Comparison of ENCODE assay signal across 8 mouse cellular contexts in the genomic region with DNA sequence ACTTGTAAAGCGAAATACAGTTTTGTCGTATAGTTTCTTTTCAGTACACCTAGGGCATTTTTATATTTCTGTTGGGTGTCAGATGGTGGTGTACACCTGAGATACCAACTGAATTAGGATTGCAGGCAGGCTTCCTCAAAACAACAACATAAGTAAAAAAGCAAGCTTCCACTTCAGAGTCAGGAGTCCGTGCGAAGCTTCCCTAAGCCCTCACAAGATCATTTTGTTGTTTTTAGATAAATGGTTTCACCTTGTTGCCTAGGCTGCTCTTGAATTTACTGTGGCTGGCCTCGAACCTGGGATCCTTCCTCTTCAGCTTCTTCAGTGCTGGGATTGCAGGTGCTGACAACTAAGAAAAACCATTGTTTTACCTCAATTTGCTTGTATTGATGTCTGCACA. TPM values are rescaled to one million over a fixed set of nuclear protein-coding genes. Genes with fewer than 3 reads are reported as not detected.
DNase-seq lines count a peak whose midpoint lies in the region; ATAC-seq and TF ChIP-seq lines count a peak whose summit lies in the region.

No protein-coding gene starts in this region.

- H3K9ac ChIP-seq in liver, embryonic 14.5 days (replicated peaks), result peak overlapping the region; percentile 100

- DNase-seq in heart, adult 11 months, result peak; percentile 17
- DNase-seq in heart, adult 8-10 months (ENCODE audit: low spot score), result no peak
- peak; percentile 66 for DNase-seq in A20 (ENCODE audit: low read depth, low spot score)
- DNase-seq in forebrain, embryonic 10.5 days (ENCODE audit: extremely low spot score, low spot score), result no peak
- no peak for DNase-seq in liver, embryonic 14.5 days (ENCODE audit: low read depth in 3 of 3, low spot score in 3 of 3)
- no peak for DNase-seq in layer of hippocampus, adult 9-11 months
- DNase-seq in kidney, adult 18-20 months, result no peak

- H3K4me3 ChIP-seq in forebrain, embryonic 10.5 days, result peak overlapping the region; percentile 99
- H3K4me3 ChIP-seq in liver, embryonic 14.5 days (ENCODE audit: insufficient read depth in 1 of 2, low read depth in 2 of 2, low read length in 2 of 2), result peak overlapping the region; percentile 88 to 98

- H3K4me2 ChIP-seq in liver, embryonic 14.5 days (ENCODE audit: low read depth), result peak overlapping the region; percentile 84

- peaks cover 40% of the 10 kb centered on the region for H3K36me3 ChIP-seq in forebrain, embryonic 10.5 days (replicated peaks)
- no peaks in the 10 kb centered on the region; the same call in none of the 2 replicates for H3K36me3 ChIP-seq in liver, embryonic 14.5 days (replicated peaks; ENCODE audit: control insufficient read depth, insufficient read depth, low read depth)

- H3K9me3 ChIP-seq in forebrain, embryonic 10.5 days, result no peaks in the 10 kb centered on the region
- no peaks in the 10 kb centered on the region for H3K9me3 ChIP-seq in liver, embryonic 14.5 days (ENCODE audit: control insufficient read depth, low read length)

- no peak for TF ChIP-seq CTCF in liver, embryonic 14.5 days (IDR thresholded peaks at IDR 0.05; ENCODE audit: low read depth)

- no peaks in the 10 kb centered on the region for H3K27me3 ChIP-seq in forebrain, embryonic 10.5 days (ENCODE audit: poor library complexity, severe bottlenecking)
- no peaks in the 10 kb centered on the region for H3K27me3 ChIP-seq in liver, embryonic 14.5 days (ENCODE audit: control insufficient read depth, insufficient read depth, low read length)

- peak overlapping the region; percentile 100; the same call in 1 of the 2 replicates for H3K27ac ChIP-seq in forebrain, embryonic 10.5 days
- no peak overlapping the region for H3K27ac ChIP-seq in liver, embryonic 14.5 days

- 51% methylated on average over 5 of the region's 5 CpGs for WGBS in forebrain, embryonic 10.5 days
- 17% methylated on average over 5 of the region's 5 CpGs for WGBS in liver, embryonic 14.5 days (ENCODE audit: insufficient replicate concordance)

- no peak for ATAC-seq in liver, embryonic 14.5 days (ENCODE audit: insufficient read depth)
- ATAC-seq in inflammation-experienced regulatory T-cells, adult 6 months, result no peak

- TF ChIP-seq EP300 in liver, embryonic 14.5 days (IDR thresholded peaks at IDR 0.05; ENCODE audit: low read depth), result no peak

- peaks cover 32% of the 10 kb centered on the region for H3K4me1 ChIP-seq in forebrain, embryonic 10.5 days
- H3K4me1 ChIP-seq in liver, embryonic 14.5 days (replicated peaks; ENCODE audit: control insufficient read depth in 2 of 2, insufficient read depth in 2 of 2, low read length in 1 of 2), result peaks cover 28 to 31% of the 10 kb centered on the region in 2 experiments

RNA-seq across cellular contexts. Expression of gene Setd2, which starts 1.2 kb away (rescaled TPM):
- total RNA-seq in heart, adult 8-10 months (2022), result 10 to 100 TPM; 32.6 to 44.5 (median 36.5) TPM
- 35.3 and 38.0 TPM in 2 replicates for polyA plus RNA-seq in forebrain, embryonic 10.5 days (2016; fragmentation: Nextera tagmentation; extraction: Ambion mirVana)
- 21.4 and 25.0 TPM in 2 replicates for polyA plus RNA-seq in liver, embryonic 14.5 days (2012; rRNA removed)
- polyA plus RNA-seq in liver, embryonic 14.5 days (2014; fragmentation: Nextera tagmentation; extraction: Ambion mirVana), result 12.4 and 14.2 TPM in 2 replicates
- polyA plus RNA-seq in inflammation-experienced regulatory T-cells, adult 6 months (2017; shearing (Covaris generic)), result 10 to 100 TPM; 33.9 to 60.5 (median 44.9) TPM

RNA-seq across cellular contexts. Expression of gene Kif9, which starts 56.9 kb away (rescaled TPM):
- total RNA-seq in heart, adult 8-10 months (2022), result under 1 TPM; 0.14 to 0.31 (median 0.20) TPM
- polyA plus RNA-seq in forebrain, embryonic 10.5 days (2016; fragmentation: Nextera tagmentation; extraction: Ambion mirVana), result 0.70 and 1.1 TPM in 2 replicates
- polyA plus RNA-seq in liver, embryonic 14.5 days (2012; rRNA removed), result 0.10 and 0.19 TPM in 2 replicates
- 0.10 and 0.37 TPM in 2 replicates for polyA plus RNA-seq in liver, embryonic 14.5 days (2014; fragmentation: Nextera tagmentation; extraction: Ambion mirVana)
- polyA plus RNA-seq in inflammation-experienced regulatory T-cells, adult 6 months (2017; shearing (Covaris generic)), result under 1 TPM; 0.53 to 0.95 (median 0.75) TPM

RNA-seq across cellular contexts. Expression of gene Klhl18, which starts 57.2 kb away (rescaled TPM):
- 10 to 100 TPM in 3 of 4 experiments, 1 to 10 TPM in 1; 9.2 to 14.6 (median 11.1) TPM for total RNA-seq in heart, adult 8-10 months (2022)
- polyA plus RNA-seq in forebrain, embryonic 10.5 days (2016; fragmentation: Nextera tagmentation; extraction: Ambion mirVana), result 8.2 TPM in 2 replicates
- polyA plus RNA-seq in liver, embryonic 14.5 days (2012; rRNA removed), result 2.4 and 2.8 TPM in 2 replicates
- polyA plus RNA-seq in liver, embryonic 14.5 days (2014; fragmentation: Nextera tagmentation; extraction: Ambion mirVana), result 1.8 and 2.4 TPM in 2 replicates
- 10 to 100 TPM; 10.7 to 16.2 (median 12.3) TPM for polyA plus RNA-seq in inflammation-experienced regulatory T-cells, adult 6 months (2017; shearing (Covaris generic))

Comparison
In these comparisons a context has a peak if more than half of its experiments do, and no peak if none do; other contexts are left out.
1. DNase-seq: peak in heart, adult 11 months (single experiment) and A20 (single experiment); none in heart, adult 8-10 months (single experiment), forebrain, embryonic 10.5 days (single experiment), liver, embryonic 14.5 days (0 of 3), layer of hippocampus, adult 9-11 months (single experiment) and kidney, adult 18-20 months (single experiment).